Mouse (Mus musculus) spleen, adult 2 months (tissue): ENCODE data around the gene Spc24.

Source experiments
- CTCF ChIP-seq: fragments of 200-500 bp; IDR thresholded peaks from 2 replicates; pipeline ENCODE4 v1.5.1; 2011; ENCODE audit warnings: mild to moderate bottlenecking, inconsistent platforms; ENCODE audit not compliant: insufficient read depth, insufficient read length, insufficient replicate concordance; ENCODE audit errors: extremely low read depth
- POLR2A ChIP-seq: fragments of 200-500 bp; IDR thresholded peaks from 2 replicates; pipeline ENCODE4 v1.6.1; 2011; ENCODE audit warnings: low read depth, low read length, inconsistent platforms

GRCm38 (mm10) chr9:21724147-21724536 lies 36.0 kb downstream of the Spc24 start:
- TF ChIP-seq CTCF (no peak), POLR2A (no peak)
